Mouse (Mus musculus) frontal cortex, adult (tissue): ENCODE measurements around the gene Casp7.

ENCODE experiments used
- ATAC-seq: cut with Nextera tagmentation; 2 replicates; pipeline ENCODE4 v1.9.2; 2017; ENCODE audit warnings: mild to moderate bottlenecking, moderate library complexity, mixed read lengths; ENCODE audit not compliant: low TSS enrichment

The Casp7 gene

GRCm38 (mm10) chr19:56470286-56471020 lies 73.5 kb downstream of the Casp7 start:
- ATAC-seq: no peak

- ATAC-seq: peak; percentile 59; the same call in 1 of the 2 replicates
These were observed 75.0 kb downstream of the Casp7 start for GRCm38 (mm10) chr19:56471934-56472333.

DNA sequence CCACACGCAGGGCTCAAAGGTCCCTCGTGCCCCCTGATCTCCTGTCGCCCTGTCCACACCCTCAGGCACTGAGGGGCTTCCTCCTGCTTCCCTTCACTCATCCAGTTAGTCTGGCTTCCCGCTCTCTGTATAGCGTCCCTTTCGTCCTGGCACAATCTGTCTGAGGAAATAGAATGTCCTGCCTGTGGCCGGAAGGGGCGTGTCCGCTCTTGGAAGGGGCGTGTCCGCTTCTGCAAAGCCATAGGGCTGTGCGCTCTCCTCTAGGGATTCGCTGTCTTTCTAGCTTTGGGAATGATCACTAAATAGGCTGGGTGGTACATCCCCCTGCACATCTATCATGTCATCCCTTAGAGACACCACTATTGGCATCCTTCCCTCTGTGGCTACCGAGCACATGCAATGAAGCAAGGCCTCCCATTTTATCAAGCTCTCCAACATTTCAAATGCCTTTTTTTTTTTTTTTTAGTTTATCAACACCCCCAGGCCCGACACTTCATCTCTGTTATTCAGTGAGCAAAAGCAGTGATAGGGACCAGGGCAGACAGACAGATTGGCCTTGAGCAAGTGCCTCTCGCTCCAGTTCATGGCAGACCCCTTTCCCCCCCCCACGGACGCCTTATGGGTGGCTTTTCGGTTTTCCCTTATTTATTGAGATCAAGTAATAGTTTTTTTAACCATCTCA lies 78.1 kb downstream of the Casp7 start:
- no peak for ATAC-seq

GRCm38 (mm10) chr19:56476546-56476945 lies 79.6 kb downstream of the Casp7 start:
- ATAC-seq: no peak

DNA sequence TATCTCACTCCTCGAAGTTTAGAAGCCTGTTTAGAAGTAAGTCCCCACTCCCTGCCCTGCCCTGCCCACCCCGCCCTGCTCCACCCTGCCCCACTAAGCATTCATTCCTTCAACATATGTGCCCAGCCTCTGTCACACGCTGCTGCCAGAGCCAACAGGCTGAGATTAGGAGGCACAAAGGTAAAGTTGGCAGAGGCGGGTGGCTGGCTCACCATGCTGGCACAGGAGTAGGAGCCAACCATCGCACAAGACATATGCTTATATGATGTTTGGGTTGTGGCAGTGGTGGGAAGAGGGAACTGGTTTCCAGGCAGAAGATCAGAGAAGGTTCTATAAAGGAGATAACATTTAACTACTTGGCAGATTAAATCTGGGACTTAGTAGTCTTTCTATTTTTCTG lies 80.3 kb downstream of the Casp7 start:
- peak; percentile 70 for ATAC-seq

GRCm38 (mm10) chr19:56477832-56478231 lies 80.9 kb downstream of the Casp7 start:
- ATAC-seq: no peak

DNA sequence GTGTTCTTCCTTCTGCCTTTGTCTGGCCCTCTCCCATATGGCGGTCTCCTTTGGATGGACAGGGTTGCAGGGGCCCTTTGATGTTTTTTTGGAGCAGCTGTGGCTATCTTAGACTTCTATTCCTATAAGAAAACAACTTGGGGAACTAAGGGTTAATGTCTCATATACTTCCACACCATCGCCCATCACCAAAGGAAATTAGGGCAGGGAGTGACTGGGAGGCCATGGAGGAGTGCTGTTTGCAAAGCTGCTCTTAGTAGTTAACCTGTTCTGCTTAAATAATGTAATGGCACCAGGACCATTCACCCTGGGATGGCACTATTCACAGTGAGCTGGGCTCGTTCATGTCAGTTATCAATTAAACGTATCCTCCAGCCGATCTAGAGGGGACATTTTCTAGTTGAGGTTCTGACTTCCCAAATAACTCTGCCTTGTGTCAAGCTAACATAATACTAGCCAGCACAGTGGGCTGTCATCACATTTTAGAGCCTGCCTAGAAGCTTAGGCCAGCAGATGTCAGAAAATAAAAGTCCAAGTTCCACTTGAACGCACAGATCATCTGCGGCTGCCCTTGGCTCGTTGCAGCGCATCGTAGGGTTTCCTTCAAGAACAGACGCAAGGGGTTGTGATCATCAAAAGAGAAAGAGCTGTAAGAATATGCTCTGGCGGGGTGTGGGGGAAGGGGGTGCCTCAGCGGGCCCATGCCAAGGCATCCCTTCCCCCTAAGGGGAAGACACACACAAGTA lies 87.9 kb downstream of the Casp7 start:
- ATAC-seq: no peak

DNA sequence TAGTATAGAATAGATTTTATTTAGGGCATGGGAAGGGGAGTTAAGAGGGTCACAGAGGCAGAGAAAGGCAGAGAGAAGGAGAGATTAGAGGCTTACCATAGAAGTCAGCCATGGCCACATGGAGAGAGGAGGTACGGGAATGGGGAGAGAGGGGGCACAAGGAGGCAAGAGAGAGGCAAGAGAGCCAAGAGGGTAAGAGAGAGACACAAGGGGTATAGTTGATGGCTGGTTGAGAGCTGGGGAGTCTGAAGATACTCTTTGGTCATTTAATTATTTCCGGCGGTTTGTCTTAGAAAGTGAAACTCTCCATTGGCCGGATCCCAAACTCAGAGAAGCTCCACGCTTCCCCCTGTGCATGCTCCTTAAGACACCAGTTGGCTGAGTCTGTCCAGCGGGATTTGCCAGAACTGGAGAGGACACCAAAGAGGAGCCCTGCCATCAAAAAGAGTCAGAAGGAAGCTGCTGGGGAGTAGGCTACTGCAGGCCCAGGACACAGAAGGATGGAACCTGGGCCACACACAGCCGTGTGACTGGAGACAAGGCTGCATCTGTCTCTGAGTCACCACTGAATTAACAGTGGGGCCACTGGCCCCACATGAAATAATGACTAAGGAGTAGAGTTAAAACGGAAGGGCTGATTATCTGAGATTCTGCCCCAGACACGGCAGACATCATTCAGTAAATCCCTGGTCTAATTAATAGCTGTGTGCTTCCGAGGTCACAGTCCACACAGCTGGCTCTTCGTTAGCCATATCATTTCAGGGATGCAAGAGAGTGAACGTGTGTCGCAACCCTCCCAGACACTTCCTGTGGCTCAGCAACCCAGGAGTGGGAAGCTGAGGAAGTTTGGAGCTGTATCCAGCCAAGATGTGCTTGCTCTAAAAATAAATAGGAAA lies 88.7 kb downstream of the Casp7 start:
- ATAC-seq: peak; percentile 27; the same call in 1 of the 2 replicates

GRCm38 (mm10) chr19:56486926-56487325 lies 90.0 kb downstream of the Casp7 start:
- ATAC-seq: no peak

DNA sequence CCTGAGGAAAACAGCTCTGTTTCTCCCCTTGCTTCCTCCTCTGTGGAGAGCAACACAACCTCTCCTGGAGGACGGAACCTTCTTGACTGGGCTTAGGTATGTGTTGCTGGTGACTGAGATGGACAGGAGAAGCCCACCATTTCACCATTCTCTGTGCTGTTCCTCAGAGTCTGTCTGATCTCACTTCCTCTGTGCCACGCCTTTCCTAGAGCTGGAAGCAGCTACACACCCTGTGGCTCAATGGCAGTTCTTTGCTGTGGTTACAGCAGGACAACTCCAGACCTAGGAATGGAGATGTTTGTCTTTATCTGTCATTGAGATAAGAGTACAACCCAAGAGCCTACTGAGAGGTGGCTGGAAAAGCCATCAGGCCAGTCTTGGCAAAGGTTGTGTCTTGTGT lies 90.4 kb downstream of the Casp7 start:
- ATAC-seq: no peak

DNA sequence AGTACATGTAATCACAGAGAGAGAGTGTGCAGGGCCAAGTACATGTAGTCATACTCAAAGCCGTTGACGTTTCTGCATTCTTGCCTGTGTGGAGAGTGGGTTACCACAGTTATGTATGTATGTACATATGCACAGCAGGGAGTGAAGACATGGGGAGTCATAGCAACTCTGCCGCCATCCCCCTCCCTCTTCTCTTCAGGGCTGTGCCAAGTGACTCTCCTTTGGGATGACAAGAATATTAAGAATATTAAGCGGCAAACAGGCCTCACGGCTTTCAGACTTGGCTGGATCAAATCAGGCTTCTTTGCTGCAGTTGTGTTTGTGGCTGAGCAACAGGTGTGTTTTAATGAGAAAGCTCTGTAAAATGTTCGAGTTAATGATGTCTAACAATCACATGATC lies 92.7 kb downstream of the Casp7 start:
- ATAC-seq: no peak
